Mouse (Mus musculus) adrenal gland, postnatal 4 days (tissue): ENCODE data around the gene Eomes. TPM values are rescaled to one million over a fixed set of nuclear protein-coding genes. Genes with fewer than 3 reads are reported as not detected.

Source experiments
- DNase-seq, 2 experiments: peaks; one replicate each; pipeline ENCODE4 v3.0.0; 2021 to 2022; ENCODE audit warnings: low spot score in 2 of 2, mixed read lengths in 2 of 2
- long read RNA-seq, 2 experiments: library from polyadenylated mRNA; stranded (forward); transcript quantifications; one replicate each; pipeline ENCODE4 v2.0.0; 2021
- total RNA-seq, 2 experiments: library from RNA; stranded (reverse); gene quantifications; 2 replicates each; pipeline ENCODE4 v1.2.3; 2021

Gene Eomes
- under 1 TPM in 1 of 2 experiments, not detected in 1; 0.51 TPM for total RNA-seq
- long read RNA-seq, experiment 1: 0 reads
- long read RNA-seq, experiment 2: 0 reads

GRCm38 (mm10) chr9:118477961-118478360 lies at the start of gene Eomes:
Gene Eomes, plus strand, starts transcription at chr9:118478212.
- no peak for DNase-seq

GRCm38 (mm10) chr9:118444809-118445208 lies 33.2 kb upstream of the Eomes start:
- DNase-seq: no peak

- no peak for DNase-seq
Observed at GRCm38 (mm10) chr9:118449336-118449735, 28.7 kb upstream of the Eomes start.

GRCm38 (mm10) chr9:118453427-118453826 lies 24.6 kb upstream of the Eomes start:
- no peak for DNase-seq

GRCm38 (mm10) chr9:118455188-118455845 lies 22.7 kb upstream of the Eomes start:
- DNase-seq: no peak

- DNase-seq: no peak
Observed at GRCm38 (mm10) chr9:118456405-118456804, 21.6 kb upstream of the Eomes start.

GRCm38 (mm10) chr9:118458039-118458438 lies 20.0 kb upstream of the Eomes start:
- no peak for DNase-seq

- DNase-seq: no peak
Observed at GRCm38 (mm10) chr9:118464031-118464430, 14.0 kb upstream of the Eomes start.

GRCm38 (mm10) chr9:118468301-118468700 lies 9.7 kb upstream of the Eomes start:
- DNase-seq: no peak

GRCm38 (mm10) chr9:118469272-118469671 lies 8.7 kb upstream of the Eomes start:
- no peak for DNase-seq

GRCm38 (mm10) chr9:118471296-118471695 lies 6.7 kb upstream of the Eomes start:
- no peak for DNase-seq

- DNase-seq: no peak
Observed at GRCm38 (mm10) chr9:118476211-118476765, 1.7 kb upstream of the Eomes start.

- no peak for DNase-seq
Observed at GRCm38 (mm10) chr9:118476766-118477271, 1.2 kb upstream of the Eomes start.

GRCm38 (mm10) chr9:118477281-118477931 lies 606 bp upstream of the Eomes start:
- DNase-seq: no peak

- no peak for DNase-seq
Observed at GRCm38 (mm10) chr9:118478458-118478838, 436 bp downstream of the Eomes start.

GRCm38 (mm10) chr9:118478839-118479507 lies 961 bp downstream of the Eomes start:
- no peak for DNase-seq

- DNase-seq: no peak
Observed at GRCm38 (mm10) chr9:118479508-118480291, 1.7 kb downstream of the Eomes start.

- DNase-seq: no peak
Observed at GRCm38 (mm10) chr9:118480292-118480690, 2.3 kb downstream of the Eomes start.

GRCm38 (mm10) chr9:118482210-118482609 lies 4.2 kb downstream of the Eomes start:
- no peak for DNase-seq

- DNase-seq: no peak
Observed at GRCm38 (mm10) chr9:118486361-118487095, 8.5 kb downstream of the Eomes start.
